Mouse (Mus musculus) neural tube, embryonic 15.5 days (tissue): ENCODE results near the gene Ccdc83. TPM values are rescaled to one million over a fixed set of nuclear protein-coding genes. Genes with fewer than 3 reads are reported as not detected.
"Not testable (repeated sequence)": the region's sequence is repeated elsewhere in the genome, so short reads cannot be mapped to it uniquely, and the experiment has no call there.

Experiments used
- ATAC-seq: fragments of 200-750 bp; cut with Nextera tagmentation; 2 replicates; pipeline ENCODE4 v1.8.0; 2017; ENCODE audit warnings: mild to moderate bottlenecking, moderate TSS enrichment, moderate library complexity; ENCODE audit not compliant: low FRiP score
- H3K27ac ChIP-seq: fragments of 300-500 bp; sonication (generic); replicated peaks from 2 replicates; pipeline ENCODE4 v1.5.1; 2015; ENCODE audit warnings: mild to moderate bottlenecking, inconsistent platforms
- H3K27me3 ChIP-seq: fragments of 300-500 bp; sonication (generic); replicated peaks from 2 replicates; pipeline ENCODE4 v1.6.1; 2015; ENCODE audit warnings: inconsistent platforms
- H3K36me3 ChIP-seq: fragments of 300-500 bp; sonication (generic); 2 replicates; pipeline ENCODE4 v1.6.1; 2015; ENCODE audit warnings: inconsistent platforms
- H3K4me1 ChIP-seq: fragments of 300-500 bp; sonication (generic); 2 replicates; pipeline ENCODE4 v1.6.1; 2015; ENCODE audit warnings: inconsistent platforms
- H3K4me2 ChIP-seq: fragments of 300-500 bp; sonication (generic); 2 replicates; pipeline ENCODE4 v1.6.1; 2015; ENCODE audit warnings: inconsistent platforms, mild to moderate bottlenecking, moderate library complexity
- H3K4me3 ChIP-seq: fragments of 300-500 bp; sonication (generic); replicated peaks from 2 replicates; pipeline ENCODE4 v1.5.1; 2015; ENCODE audit warnings: mild to moderate bottlenecking, inconsistent platforms
- H3K9ac ChIP-seq: fragments of 300-500 bp; sonication (generic); replicated peaks from 2 replicates; pipeline ENCODE4 v1.6.1; 2015; ENCODE audit warnings: mild to moderate bottlenecking, inconsistent platforms
- H3K9me3 ChIP-seq: fragments of 300-500 bp; sonication (generic); replicated peaks from 2 replicates; pipeline ENCODE4 v1.6.1; 2016; ENCODE audit warnings: inconsistent platforms
- WGBS: fragments of 180-500 bp; shearing (Covaris S2); methylation state at CpG from one replicate; pipeline ENCODE4 v1.1.7; 2015; ENCODE audit warnings: mixed read lengths; 5-methylcytosine and 5-hydroxymethylcytosine counted together
- polyA plus RNA-seq: library from polyadenylated mRNA; unstranded; fragments of >200 nt; fragmentation: Nextera tagmentation; extraction: Ambion mirVana; gene quantifications from 2 replicates; pipeline ENCODE4 v1.2.1, GENCODE M21; 2015

Gene Ccdc83
- polyA plus RNA-seq, 1 experiment from 2014 or later: not detected

GRCm38 (mm10) chr7:90243643-90244042 lies 21.9 kb downstream of the Ccdc83 start:
- 76% methylated on average over 5 of the region's 5 CpGs for WGBS
- H3K9me3 ChIP-seq: no peaks in the 10 kb centered on the region
- H3K4me3 ChIP-seq: no peak overlapping the region
- no peak overlapping the region for H3K27ac ChIP-seq
- H3K9ac ChIP-seq: no peak overlapping the region
- no peaks in the 10 kb centered on the region for H3K36me3 ChIP-seq
- H3K4me2 ChIP-seq: no peak overlapping the region
- H3K27me3 ChIP-seq: no peaks in the 10 kb centered on the region
- ATAC-seq: no peak
- H3K4me1 ChIP-seq: no peaks in the 10 kb centered on the region

- Histone ChIP-seq H3K4me2 (no peak overlapping the region), H3K4me1 (no peaks in the 10 kb centered on the region), H3K4me3 (no peak overlapping the region), H3K36me3 (no peaks in the 10 kb centered on the region), H3K9me3 (no peaks in the 10 kb centered on the region), H3K27ac (no peak overlapping the region), H3K9ac (no peak overlapping the region), H3K27me3 (no peaks in the 10 kb centered on the region)
- 88% methylated on average over 6 of the region's 6 CpGs for WGBS
- no peak for ATAC-seq
These were observed 22.4 kb downstream of the Ccdc83 start for GRCm38 (mm10) chr7:90243151-90243550.

GRCm38 (mm10) chr7:90236289-90236905 lies 29.2 kb downstream of the Ccdc83 start:
- Histone ChIP-seq H3K27me3 (no peaks in the 10 kb centered on the region), H3K9ac (no peak overlapping the region), H3K4me3 (no peak overlapping the region), H3K9me3 (no peaks in the 10 kb centered on the region), H3K27ac (no peak overlapping the region), H3K4me1 (no peaks in the 10 kb centered on the region), H3K4me2 (no peak overlapping the region), H3K36me3 (no peaks in the 10 kb centered on the region)
- 56% methylated on average over 4 of the region's 4 CpGs for WGBS
- ATAC-seq: no peak

- Histone ChIP-seq H3K4me1 (no peaks in the 10 kb centered on the region), H3K9ac (no peak overlapping the region), H3K36me3 (no peaks in the 10 kb centered on the region), H3K27me3 (no peaks in the 10 kb centered on the region), H3K27ac (no peak overlapping the region), H3K4me3 (no peak overlapping the region), H3K9me3 (no peaks in the 10 kb centered on the region), H3K4me2 (no peak overlapping the region)
- no peak for ATAC-seq
- WGBS: 71% methylated on average over 4 of the region's 4 CpGs
These were observed 31.7 kb downstream of the Ccdc83 start for GRCm38 (mm10) chr7:90233921-90234320.

- Histone ChIP-seq H3K27me3 (no peaks in the 10 kb centered on the region), H3K27ac (no peak overlapping the region), H3K36me3 (no peaks in the 10 kb centered on the region), H3K9me3 (no peaks in the 10 kb centered on the region), H3K4me1 (no peaks in the 10 kb centered on the region), H3K9ac (no peak overlapping the region), H3K4me2 (no peak overlapping the region), H3K4me3 (no peak overlapping the region)
- no peak for ATAC-seq
- 90% methylated on average over 9 of the region's 9 CpGs for WGBS
These were observed 34.1 kb downstream of the Ccdc83 start for GRCm38 (mm10) chr7:90231431-90231830.

- H3K9ac ChIP-seq, H3K4me3 ChIP-seq, H3K4me1 ChIP-seq, H3K9me3 ChIP-seq, ATAC-seq, H3K27ac ChIP-seq, H3K27me3 ChIP-seq, H3K4me2 ChIP-seq, H3K36me3 ChIP-seq: not testable (repeated sequence)
These were observed 36.7 kb downstream of the Ccdc83 start for GRCm38 (mm10) chr7:90228884-90229283.

- WGBS: 94% methylated on average over 4 of the region's 4 CpGs
- no peak overlapping the region for H3K27ac ChIP-seq
- no peak overlapping the region for H3K9ac ChIP-seq
- no peaks in the 10 kb centered on the region for H3K27me3 ChIP-seq
- ATAC-seq: no peak
- no peaks in the 10 kb centered on the region for H3K36me3 ChIP-seq
- H3K4me1 ChIP-seq: no peaks in the 10 kb centered on the region
- H3K4me3 ChIP-seq: no peak overlapping the region
- no peaks in the 10 kb centered on the region for H3K9me3 ChIP-seq
- H3K4me2 ChIP-seq: no peak overlapping the region
These were observed 37.5 kb downstream of the Ccdc83 start for GRCm38 (mm10) chr7:90228075-90228474.

- 90% methylated on average over 2 of the region's 2 CpGs for WGBS
- H3K4me3 ChIP-seq: no peak overlapping the region
- no peaks in the 10 kb centered on the region for H3K36me3 ChIP-seq
- H3K4me2 ChIP-seq: no peak overlapping the region
- H3K4me1 ChIP-seq: no peaks in the 10 kb centered on the region; the same call in 1 of the 2 replicates
- H3K27ac ChIP-seq: no peak overlapping the region
- H3K9me3 ChIP-seq: no peaks in the 10 kb centered on the region
- no peaks in the 10 kb centered on the region for H3K27me3 ChIP-seq
- H3K9ac ChIP-seq: no peak overlapping the region
- ATAC-seq: no peak
These were observed 44.1 kb downstream of the Ccdc83 start for GRCm38 (mm10) chr7:90221487-90221886.

- Histone ChIP-seq H3K4me1 (no peaks in the 10 kb centered on the region; the same call in 1 of the 2 replicates), H3K4me2 (no peak overlapping the region), H3K9me3 (no peaks in the 10 kb centered on the region), H3K27me3 (no peaks in the 10 kb centered on the region), H3K4me3 (no peak overlapping the region), H3K27ac (no peak overlapping the region), H3K9ac (no peak overlapping the region), H3K36me3 (no peaks in the 10 kb centered on the region)
- ATAC-seq: no peak
- 83% methylated on average over 5 of the region's 5 CpGs for WGBS
These were observed 47.5 kb downstream of the Ccdc83 start for GRCm38 (mm10) chr7:90218122-90218521.

- Histone ChIP-seq H3K4me3 (no peak overlapping the region), H3K9ac (no peak overlapping the region), H3K4me2 (no peak overlapping the region), H3K36me3 (no peaks in the 10 kb centered on the region), H3K9me3 (no peaks in the 10 kb centered on the region), H3K4me1 (no peaks in the 10 kb centered on the region; the same call in 1 of the 2 replicates), H3K27me3 (no peaks in the 10 kb centered on the region), H3K27ac (0 out of 2 replicates have a peak overlapping the region, but pooled peaks have one; percentile 11)
- ATAC-seq: no peak
- 52% methylated on average over 8 of the region's 8 CpGs for WGBS
These were observed 49.1 kb downstream of the Ccdc83 start for GRCm38 (mm10) chr7:90216511-90216910.

- ATAC-seq: no peak
- H3K27me3 ChIP-seq: no peaks in the 10 kb centered on the region
- no peak overlapping the region for H3K9ac ChIP-seq
- no peak overlapping the region for H3K4me3 ChIP-seq
- no peaks in the 10 kb centered on the region for H3K9me3 ChIP-seq
- peaks cover 20% of the 10 kb centered on the region for H3K36me3 ChIP-seq
- H3K4me1 ChIP-seq: no peaks in the 10 kb centered on the region
- H3K4me2 ChIP-seq: no peak overlapping the region
- H3K27ac ChIP-seq: no peak overlapping the region
These were observed 54.6 kb downstream of the Ccdc83 start for GRCm38 (mm10) chr7:90210947-90211346.

- Histone ChIP-seq H3K4me2 (no peak overlapping the region), H3K9me3 (no peaks in the 10 kb centered on the region), H3K9ac (no peak overlapping the region), H3K4me1 (no peaks in the 10 kb centered on the region), H3K4me3 (no peak overlapping the region), H3K36me3 (peaks cover 20% of the 10 kb centered on the region), H3K27me3 (no peaks in the 10 kb centered on the region), H3K27ac (no peak overlapping the region)
- WGBS: 79% methylated on average over 2 of the region's 2 CpGs
- no peak for ATAC-seq
These were observed 55.5 kb downstream of the Ccdc83 start for GRCm38 (mm10) chr7:90210116-90210515.

GRCm38 (mm10) chr7:90203914-90204313 lies 61.7 kb downstream of the Ccdc83 start:
- Histone ChIP-seq H3K4me2 (no peak overlapping the region), H3K36me3 (peaks cover 21% of the 10 kb centered on the region), H3K9ac (no peak overlapping the region), H3K27ac (no peak overlapping the region), H3K4me3 (no peak overlapping the region), H3K4me1 (no peaks in the 10 kb centered on the region), H3K9me3 (no peaks in the 10 kb centered on the region), H3K27me3 (no peaks in the 10 kb centered on the region)
- 96% methylated on average over 2 of the region's 2 CpGs for WGBS
- ATAC-seq: no peak
